Mouse (Mus musculus): ENCODE data around the gene Thtpa.

DNA sequence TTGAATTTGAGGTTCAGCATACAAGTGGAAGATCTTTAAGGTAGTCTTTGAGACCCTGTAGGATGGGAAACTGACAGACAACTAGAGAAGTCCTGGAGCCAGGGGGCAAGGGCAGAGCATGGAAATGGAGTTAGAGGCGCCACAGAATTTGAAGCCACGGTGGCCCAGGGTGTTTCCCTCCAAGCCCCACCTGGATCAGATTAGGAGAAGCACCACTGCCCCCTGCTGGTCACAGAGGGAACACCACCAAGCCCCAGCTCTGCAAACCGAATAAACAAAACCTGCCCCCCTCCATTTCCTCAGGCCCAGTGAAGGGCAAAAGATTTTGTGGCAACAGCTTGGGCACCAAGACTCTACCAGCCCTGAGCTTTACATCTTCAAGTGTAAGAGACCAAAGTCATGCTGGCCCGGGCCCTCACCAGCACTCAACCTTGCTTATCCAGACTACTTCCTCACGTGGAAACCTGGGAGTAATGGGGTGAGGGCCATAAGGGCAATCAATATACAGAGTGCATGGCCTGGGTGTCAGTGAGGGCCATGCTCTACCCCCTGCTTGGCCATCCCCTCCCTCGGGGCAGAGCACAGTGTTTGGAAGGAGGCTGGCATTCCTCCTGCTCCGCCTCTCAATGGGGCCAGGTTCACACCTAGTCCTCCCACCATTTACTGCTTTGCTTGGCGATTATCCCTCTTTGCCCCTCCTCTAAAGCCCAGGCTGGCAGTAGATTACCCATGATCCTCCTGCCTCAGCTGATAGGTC lies 15.2 kb upstream of the Thtpa start:
- TF ChIP-seq POLR2A (IDR thresholded peaks at IDR 0.05; ENCODE audit: borderline replicate concordance, insufficient read depth, low read length) (peak; percentile 28; the same call in 1 of the 2 replicates), CTCF (IDR thresholded peaks at IDR 0.05; ENCODE audit: borderline replicate concordance, insufficient read depth, low read depth, low read length) (peak; percentile 94)
